Mouse (Mus musculus) gastrocnemius, postnatal 36 days (tissue): ENCODE results near the gene Nop9. TPM values are rescaled to one million over a fixed set of nuclear protein-coding genes. Genes with fewer than 3 reads are reported as not detected.

Source experiments
- DNase-seq, 2 experiments: peaks; one replicate each; pipeline ENCODE4 v3.0.0; 2022
- intact Hi-C: fragments of 180-260 bp; cut with DNase I; formaldehyde crosslinking; loops from one replicate; pipeline ENCODE4 v1.15.1; 2025
- total RNA-seq, 2 experiments: library from RNA; stranded (reverse); gene quantifications; 2 replicates each; pipeline ENCODE4 v1.2.3; 2021

Nop9 gene
- total RNA-seq, 2 experiments from 2014 or later: 10.5 to 11.8 TPM

- DNase-seq: peak; percentile 40 to 54
- intact Hi-C loops: no loop called here
Measured at GRCm38 (mm10) chr14:55767519-55768414, 22.3 kb downstream of the Nop9 start.

- intact Hi-C loops: no loop called here
- DNase-seq: no peak
Measured at GRCm38 (mm10) chr14:55768555-55768954, 23.1 kb downstream of the Nop9 start.

GRCm38 (mm10) chr14:55769087-55769703 is 23.7 kb downstream of the Nop9 start:
- no peak for DNase-seq
- intact Hi-C loops: no loop called here

- no peak for DNase-seq
- intact Hi-C loops: no loop called here
Measured at GRCm38 (mm10) chr14:55776711-55777110, 31.2 kb downstream of the Nop9 start.

GRCm38 (mm10) chr14:55777176-55777575 is 31.7 kb downstream of the Nop9 start:
- intact Hi-C loops: no loop called here
- no peak for DNase-seq

- no peak for DNase-seq
Measured at GRCm38 (mm10) chr14:55777806-55778205, 32.3 kb downstream of the Nop9 start.

GRCm38 (mm10) chr14:55778686-55779085 is 33.2 kb downstream of the Nop9 start:
- no peak for DNase-seq
- intact Hi-C loops: no loop called here

More at GRCm38 (mm10) chr14:55777806-55778205, 32.3 kb downstream of the Nop9 start:
- intact Hi-C loops: no loop called here

- intact Hi-C loops: loop anchor here (2.0 to 5.0 kb wide), 2 partner anchors 83 to 138 kb away; no protein-coding TSS in a partner anchor
- DNase-seq: no peak
Measured at GRCm38 (mm10) chr14:55779656-55780055, 34.2 kb downstream of the Nop9 start.

- intact Hi-C loops: loop anchor here (2.0 to 5.0 kb wide), 2 partner anchors 82 to 137 kb away; no protein-coding TSS in a partner anchor
- DNase-seq: no peak
Measured at GRCm38 (mm10) chr14:55780736-55781135, 35.2 kb downstream of the Nop9 start.

- intact Hi-C loops: loop anchor here (2.0 to 5.0 kb wide), 2 partner anchors 81 to 136 kb away; no protein-coding TSS in a partner anchor
Measured at GRCm38 (mm10) chr14:55781310-55781709, 35.8 kb downstream of the Nop9 start.

GRCm38 (mm10) chr14:55782361-55782960 is 37.0 kb downstream of the Nop9 start:
- DNase-seq: no peak
- intact Hi-C loops: loop anchor here (5.0 kb wide), 1 partner anchor 135 kb away; no protein-coding TSS in a partner anchor

More at GRCm38 (mm10) chr14:55781310-55781709, 35.8 kb downstream of the Nop9 start:
- DNase-seq: peak in 1 of 2 experiments; percentile 35

GRCm38 (mm10) chr14:55783171-55783957 is 37.9 kb downstream of the Nop9 start:
- no peak for DNase-seq
- intact Hi-C loops: loop anchor here (5.0 kb wide), 1 partner anchor 134 kb away; no protein-coding TSS in a partner anchor

- DNase-seq: no peak
- intact Hi-C loops: loop anchor here (5.0 kb wide), 1 partner anchor 133 kb away; no protein-coding TSS in a partner anchor
Measured at GRCm38 (mm10) chr14:55783958-55784235, 38.4 kb downstream of the Nop9 start, which contains the start of gene Adcy4. Adcy4 (minus strand) TSS chr14:55784095.

- no peak for DNase-seq
- intact Hi-C loops: no loop called here
Measured at GRCm38 (mm10) chr14:55785195-55785594, 39.7 kb downstream of the Nop9 start.

GRCm38 (mm10) chr14:55787731-55788130 is 42.2 kb downstream of the Nop9 start:
- no peak for DNase-seq
- intact Hi-C loops: no loop called here

GRCm38 (mm10) chr14:55788256-55789050 is 43.0 kb downstream of the Nop9 start, which contains the start of gene Ripk3:
Ripk3 (minus strand) TSS chr14:55788865.
- intact Hi-C loops: no loop called here
- DNase-seq: no peak

- intact Hi-C loops: no loop called here
- DNase-seq: no peak
Measured at GRCm38 (mm10) chr14:55793461-55793860, 48.0 kb downstream of the Nop9 start.

- intact Hi-C loops: no loop called here
- no peak for DNase-seq
Measured at GRCm38 (mm10) chr14:55793946-55794345, 48.5 kb downstream of the Nop9 start.
